Mouse (Mus musculus): ENCODE results near the gene Lhb.

Gene Lhb

GRCm38 (mm10) chr7:45413864-45414739, 6.5 kb upstream of the Lhb start:
- peak; percentile 35 for DNase-seq

GRCm38 (mm10) chr7:45414740-45415224, 5.8 kb upstream of the Lhb start:
- DNase-seq: no peak

- DNase-seq: no peak
Measured at GRCm38 (mm10) chr7:45415636-45416035, 5.0 kb upstream of the Lhb start.

GRCm38 (mm10) chr7:45417962-45418492, 2.6 kb upstream of the Lhb start:
- DNase-seq: peak; percentile 28

GRCm38 (mm10) chr7:45419859-45420614, 583 bp upstream of the Lhb start:
- peak; percentile 47 for DNase-seq

- DNase-seq: no peak
Measured at GRCm38 (mm10) chr7:45421194-45421593, 574 bp downstream of the Lhb start.

GRCm38 (mm10) chr7:45426556-45426955, 5.9 kb downstream of the Lhb start:
- no peak for DNase-seq

- DNase-seq: no peak
Measured at GRCm38 (mm10) chr7:45433835-45434202, 13.2 kb downstream of the Lhb start.

- DNase-seq: peak; percentile 99
Measured at GRCm38 (mm10) chr7:45434203-45435015, 13.8 kb downstream of the Lhb start, which contains the start of gene Gys1. TSS of gene Gys1 (plus strand) at chr7:45434844.

GRCm38 (mm10) chr7:45435038-45435437, 14.4 kb downstream of the Lhb start:
- peak; percentile 48 for DNase-seq

GRCm38 (mm10) chr7:45436444-45436843, 15.8 kb downstream of the Lhb start:
- no peak for DNase-seq

GRCm38 (mm10) chr7:45437046-45437445, 16.4 kb downstream of the Lhb start:
- DNase-seq: peak; percentile 64

- DNase-seq: peak; percentile 29
Measured at GRCm38 (mm10) chr7:45437521-45438276, 17.1 kb downstream of the Lhb start, which contains the start of gene Ruvbl2. TSS of gene Ruvbl2 (minus strand) at chr7:45438096.

GRCm38 (mm10) chr7:45443526-45444420, 23.2 kb downstream of the Lhb start:
- no peak for DNase-seq

- no peak for DNase-seq
Measured at GRCm38 (mm10) chr7:45446589-45446988, 26.0 kb downstream of the Lhb start.

GRCm38 (mm10) chr7:45447325-45447990, 26.8 kb downstream of the Lhb start:
- DNase-seq: peak; percentile 58

GRCm38 (mm10) chr7:45449974-45450373, 29.4 kb downstream of the Lhb start:
- DNase-seq: no peak

GRCm38 (mm10) chr7:45451344-45451982, 30.8 kb downstream of the Lhb start:
- peak; percentile 89 for DNase-seq

GRCm38 (mm10) chr7:45454971-45455370, 34.4 kb downstream of the Lhb start:
- DNase-seq: no peak
